Mouse (Mus musculus): ENCODE data around the gene Cks2.
"Not testable (repeated sequence)": the region's sequence is repeated elsewhere in the genome, so short reads cannot be mapped to it uniquely, and the experiment has no call there.

Cks2 gene

DNA sequence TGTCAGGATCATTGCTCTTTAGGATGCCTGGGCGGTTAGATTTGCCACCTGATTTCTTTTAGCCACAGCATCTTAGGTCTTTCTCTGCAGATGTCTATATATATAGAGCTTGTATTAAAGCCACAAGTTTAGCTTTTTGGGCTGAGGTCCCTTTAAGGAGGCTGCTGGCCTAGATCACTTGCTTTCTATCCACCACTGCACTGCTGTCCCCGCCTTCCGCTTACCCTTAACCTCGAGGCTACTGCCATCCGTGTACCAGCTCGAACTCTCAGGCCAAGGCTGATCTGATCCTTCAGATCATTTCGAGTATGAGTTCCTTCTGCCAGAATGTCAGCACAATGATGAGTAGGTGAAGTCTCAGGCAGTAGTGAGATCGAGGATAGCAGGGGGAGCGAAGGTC is 9.6 kb upstream of the Cks2 start:
- ATAC-seq (ENCODE audit: insufficient number of reproducible peaks, low FRiP score, low TSS enrichment) = not testable (repeated sequence)

DNA sequence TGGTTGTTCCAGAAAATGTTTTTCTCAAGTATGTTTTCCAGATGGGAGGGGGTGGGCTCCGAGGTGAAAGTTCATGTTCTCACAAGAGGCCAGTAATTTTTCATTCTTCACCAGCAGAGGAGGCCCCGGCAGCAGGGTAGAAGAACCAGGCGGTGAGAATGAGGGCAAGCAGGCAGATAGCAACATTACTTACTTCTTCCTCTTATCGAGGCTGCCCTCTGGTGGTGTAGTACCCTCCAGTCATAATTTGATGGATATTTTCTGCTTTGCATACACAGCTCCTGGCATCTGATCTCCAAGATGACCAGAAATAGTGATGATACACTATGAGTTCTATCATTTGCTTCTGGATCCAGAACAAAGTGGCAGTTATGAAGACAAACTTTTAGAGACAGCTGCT is 6.1 kb upstream of the Cks2 start:
- no peak for ATAC-seq (ENCODE audit: insufficient number of reproducible peaks, low FRiP score, low TSS enrichment)

DNA sequence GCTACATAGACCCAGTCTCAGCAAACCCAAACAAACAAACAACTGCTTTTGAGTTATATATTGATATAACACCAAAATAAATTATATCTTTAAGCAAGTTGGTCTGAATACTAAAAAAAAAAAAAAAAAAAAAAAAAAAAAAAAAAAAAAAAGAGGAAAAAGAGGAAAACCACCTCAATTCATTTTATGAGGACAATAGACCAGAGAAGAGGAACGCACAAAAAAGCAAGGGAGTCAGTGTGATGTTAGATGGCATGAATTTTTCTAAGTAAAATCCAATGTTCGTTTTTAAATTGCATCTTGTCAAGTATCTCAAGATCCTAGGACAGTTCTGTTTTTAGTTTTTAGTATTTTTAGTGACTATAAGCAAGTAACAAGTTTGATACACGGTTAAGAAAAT is 3.6 kb upstream of the Cks2 start:
- no peak for ATAC-seq (ENCODE audit: insufficient number of reproducible peaks, low FRiP score, low TSS enrichment)

DNA sequence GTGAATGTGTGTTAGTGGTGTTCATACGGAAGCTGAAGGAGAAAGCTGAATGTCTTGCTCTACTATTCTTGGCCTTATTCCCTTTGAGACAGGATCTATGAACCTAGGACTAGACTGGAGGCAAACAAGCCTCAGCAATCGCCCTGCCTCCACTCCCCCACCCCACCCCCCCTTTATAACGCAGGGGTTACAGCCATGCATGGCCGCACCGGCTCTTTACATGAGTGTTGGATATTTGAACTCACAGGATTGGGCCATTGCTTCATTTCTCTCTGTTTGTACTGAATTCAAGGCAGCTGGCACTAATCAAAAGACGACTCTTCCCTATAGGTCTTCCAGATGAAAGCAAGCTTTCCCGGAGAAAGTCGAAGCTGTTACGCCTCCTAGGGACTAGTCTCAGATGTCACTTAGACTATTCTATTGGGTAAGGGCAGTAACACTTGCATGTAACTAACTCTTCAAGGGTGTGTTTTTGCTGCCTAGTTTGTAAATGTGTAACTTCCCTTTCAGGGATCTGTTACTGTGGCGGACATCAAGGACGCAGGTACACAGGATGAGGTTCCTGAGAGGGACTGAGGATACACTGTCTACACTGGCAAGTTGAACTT is 2.8 kb upstream of the Cks2 start:
- ATAC-seq (ENCODE audit: insufficient number of reproducible peaks, low FRiP score, low TSS enrichment) = no peak

DNA sequence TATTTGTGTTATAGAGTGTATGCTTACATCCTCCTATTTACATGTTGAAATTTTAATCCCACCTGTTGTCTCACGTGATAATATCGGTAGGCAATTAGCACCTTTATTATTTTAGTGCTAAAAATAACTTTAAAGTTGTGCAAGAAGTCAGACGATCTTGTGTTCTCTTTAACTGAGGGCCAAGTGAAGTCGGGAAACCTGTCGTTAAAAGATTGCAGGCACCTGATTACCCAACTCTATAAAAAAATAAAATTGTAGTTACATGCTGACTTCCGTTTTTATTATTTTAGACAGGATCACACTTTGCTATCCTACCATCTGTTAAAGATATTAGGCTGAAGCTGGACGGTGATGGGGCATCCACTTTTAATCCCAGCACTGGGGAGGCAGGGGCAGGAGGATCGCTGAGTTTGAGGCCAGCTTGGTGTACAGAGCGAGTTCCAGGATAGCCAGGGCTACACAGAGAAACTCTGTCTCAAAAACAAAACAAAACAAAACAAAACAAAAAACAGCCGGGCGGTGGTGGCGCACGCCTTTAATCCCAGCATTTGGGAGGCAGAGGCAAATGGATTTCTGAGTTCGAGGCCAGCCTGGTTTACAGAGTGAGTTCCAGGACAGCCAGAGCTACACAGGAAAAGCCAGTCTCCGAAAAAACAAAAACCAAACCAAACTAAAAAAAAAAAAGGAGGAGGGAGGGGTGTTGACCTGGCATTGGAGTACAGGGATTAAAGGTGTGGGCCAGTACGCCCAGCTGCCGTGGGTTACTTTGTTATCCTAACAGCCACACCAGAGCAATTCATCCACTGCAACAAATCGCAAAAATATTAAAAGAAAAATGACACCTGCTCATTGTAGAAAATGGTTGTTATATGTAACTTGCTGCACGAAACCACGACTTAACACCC is 856 bp upstream of the Cks2 start:
- ATAC-seq (ENCODE audit: insufficient number of reproducible peaks, low FRiP score, low TSS enrichment) = 0 out of 2 replicates have a peak, but pooled peaks have one; percentile 6

DNA sequence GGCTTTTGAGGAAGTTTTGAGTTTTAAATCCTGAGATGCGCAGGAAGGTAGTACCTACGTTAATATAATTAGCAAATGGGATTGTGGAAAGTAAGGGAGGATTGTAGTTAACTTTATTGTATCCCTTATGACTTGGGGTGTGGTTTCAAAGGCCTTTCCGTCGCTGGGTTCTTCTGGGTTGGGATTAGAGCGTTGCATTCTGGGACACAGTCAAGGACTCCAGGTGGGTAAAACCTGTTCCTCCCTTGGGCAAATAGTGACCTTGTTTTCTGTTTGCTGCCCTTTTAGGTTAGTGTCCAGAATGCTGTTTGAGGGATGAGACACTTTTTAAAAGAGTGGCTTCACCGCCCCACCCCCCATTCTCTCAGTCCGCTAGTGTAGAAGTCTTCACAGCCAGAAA is 840 bp downstream of the Cks2 start:
- ATAC-seq (ENCODE audit: insufficient number of reproducible peaks, low FRiP score, low TSS enrichment) = no peak

DNA sequence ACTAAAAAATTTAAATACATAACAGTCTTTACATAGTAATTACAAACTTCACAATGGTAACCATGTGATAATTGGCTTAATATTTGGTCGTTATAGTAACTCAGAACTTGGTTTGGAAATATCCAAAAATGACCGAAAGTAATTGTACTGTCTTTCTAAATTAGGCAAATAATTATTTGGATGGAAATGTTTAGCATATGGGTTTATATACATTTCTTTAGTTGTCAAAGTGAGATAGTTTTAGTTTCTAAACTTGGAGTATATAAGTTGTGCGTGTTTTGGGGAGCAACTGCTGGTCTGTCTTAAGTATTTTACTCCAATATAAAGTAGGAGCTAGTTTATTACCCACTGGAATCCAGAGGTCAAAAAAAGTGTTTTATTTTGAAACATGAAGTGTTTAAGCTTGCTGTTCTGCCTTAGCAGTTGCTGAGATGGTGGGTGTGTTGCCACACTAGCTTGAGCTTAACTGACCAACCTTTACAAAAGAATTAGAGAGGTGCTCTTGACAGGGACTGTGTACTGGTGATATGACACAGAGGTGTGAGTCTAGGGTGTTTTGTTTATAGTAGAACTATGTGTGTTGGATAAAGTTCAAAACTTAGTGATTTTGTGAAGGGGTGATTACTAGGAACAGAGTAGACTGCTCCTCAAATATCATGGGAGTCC is 1.5 kb downstream of the Cks2 start:
- no peak for ATAC-seq (ENCODE audit: insufficient number of reproducible peaks, low FRiP score, low TSS enrichment)

DNA sequence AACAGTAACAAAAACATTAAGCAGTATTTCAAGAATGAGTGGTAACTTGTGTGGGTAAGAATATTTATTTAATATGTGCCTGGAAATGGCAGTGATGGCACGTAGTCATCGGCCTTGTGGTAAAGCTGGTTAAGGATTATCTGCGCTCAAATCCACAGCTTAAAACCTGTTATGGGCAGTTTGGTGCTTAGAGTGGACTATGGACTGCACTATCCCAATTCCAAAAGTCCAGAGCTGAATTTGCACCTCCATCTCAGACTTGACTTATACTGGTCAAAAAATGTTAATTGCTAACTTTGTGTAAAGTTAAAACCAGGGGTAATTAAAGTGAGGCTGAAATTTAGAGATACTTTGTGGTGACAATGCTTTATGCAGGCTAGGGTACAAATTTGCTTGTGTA is 2.7 kb downstream of the Cks2 start:
- ATAC-seq (ENCODE audit: insufficient number of reproducible peaks, low FRiP score, low TSS enrichment) = no peak

DNA sequence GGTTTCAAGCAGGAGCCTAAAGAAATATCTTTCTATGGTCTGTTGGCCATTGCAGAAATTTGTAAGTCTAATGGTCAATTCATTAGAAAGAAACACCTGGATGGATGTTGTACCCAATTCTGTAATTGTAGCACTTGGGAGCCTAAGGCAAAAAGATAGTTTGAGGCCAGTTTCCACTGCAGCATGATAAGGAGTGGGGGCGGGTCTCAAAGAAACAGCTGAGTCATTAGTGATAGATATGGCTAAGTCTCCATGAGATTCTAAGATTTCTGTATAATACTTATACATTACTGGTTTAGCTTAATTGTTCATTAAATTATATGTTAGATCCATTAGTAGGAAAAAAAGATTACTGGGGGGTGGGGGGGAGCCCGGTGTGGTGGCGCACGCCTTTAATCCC is 3.2 kb downstream of the Cks2 start:
- ATAC-seq (ENCODE audit: insufficient number of reproducible peaks, low FRiP score, low TSS enrichment) = no peak

DNA sequence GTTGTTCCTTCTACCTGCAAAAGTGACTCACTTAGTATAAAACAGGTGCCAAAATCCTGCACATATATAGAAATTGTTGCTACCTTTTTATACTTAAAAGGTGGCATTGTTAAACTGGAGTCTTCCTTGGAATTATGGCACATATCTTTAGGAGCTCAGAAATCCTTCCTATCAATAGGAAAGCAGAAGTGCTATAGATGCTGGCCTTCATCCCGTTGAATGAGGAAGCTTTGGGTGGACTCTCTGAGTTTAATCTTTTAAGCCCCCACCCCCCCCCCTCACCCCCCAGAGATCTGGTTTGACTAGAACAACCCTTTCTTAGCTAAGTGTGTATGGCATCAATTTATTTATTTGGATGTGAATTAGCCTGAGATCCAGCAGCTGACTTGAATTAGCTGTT is 4.7 kb downstream of the Cks2 start:
- ATAC-seq (ENCODE audit: insufficient number of reproducible peaks, low FRiP score, low TSS enrichment) = no peak

DNA sequence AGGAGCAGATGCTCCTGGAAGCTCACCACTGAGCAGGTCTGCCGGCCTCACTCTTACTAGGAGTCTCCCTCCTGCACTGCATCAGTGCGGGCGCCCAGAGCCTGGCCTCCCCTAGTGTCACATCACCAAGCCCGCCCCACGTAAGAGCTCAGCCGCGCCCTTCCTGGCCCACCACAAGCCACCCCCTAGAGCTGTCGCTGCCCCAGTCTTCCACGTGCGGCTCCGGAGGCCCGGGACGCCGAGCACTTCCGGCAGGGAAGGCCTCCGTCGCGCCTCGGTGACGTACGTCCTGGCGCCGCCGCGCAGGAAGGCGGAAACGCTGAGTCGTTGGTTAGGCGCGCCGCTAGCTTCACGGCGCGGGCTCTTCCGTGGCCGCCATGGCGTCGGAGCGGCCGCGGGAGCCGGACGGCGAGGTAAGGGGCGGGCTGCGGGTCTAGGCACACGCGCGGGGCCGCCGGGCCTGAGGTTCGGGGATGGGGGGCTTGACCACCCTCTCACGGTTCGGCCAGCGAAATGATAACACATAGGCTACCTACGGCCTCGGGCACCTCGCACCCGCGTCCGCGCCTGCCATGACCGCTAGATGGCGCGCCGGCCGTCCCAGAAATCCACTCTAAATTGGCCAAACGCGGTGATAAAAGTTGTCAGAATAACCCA is 6.5 kb downstream of the Cks2 start, which contains the start of gene Secisbp2:
Gene Secisbp2 (plus strand): TSS at position 290 of the 657 bp plus-strand sequence.
- peak; percentile 93 for ATAC-seq (ENCODE audit: insufficient number of reproducible peaks, low FRiP score, low TSS enrichment)

DNA sequence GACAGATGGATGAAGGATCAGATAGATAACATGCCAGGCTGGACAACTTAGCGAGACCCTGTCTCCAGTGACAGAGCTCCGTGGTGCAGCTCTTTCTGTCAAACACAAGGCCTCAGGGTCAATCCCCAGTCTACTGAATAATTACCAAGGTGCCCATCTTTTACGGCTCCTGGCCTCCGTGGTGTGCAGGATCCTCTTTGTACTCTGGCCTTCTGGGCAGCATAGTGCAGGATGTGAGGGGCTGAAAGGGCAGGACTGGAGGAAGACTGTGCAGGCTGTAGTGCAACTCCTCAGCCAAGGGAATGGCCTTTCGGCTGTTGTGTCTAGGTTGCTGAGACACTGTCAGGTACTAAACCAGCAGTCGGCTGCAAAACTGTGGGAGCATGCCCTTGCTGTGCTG is 8.1 kb downstream of the Cks2 start:
- no peak for ATAC-seq (ENCODE audit: insufficient number of reproducible peaks, low FRiP score, low TSS enrichment)

DNA sequence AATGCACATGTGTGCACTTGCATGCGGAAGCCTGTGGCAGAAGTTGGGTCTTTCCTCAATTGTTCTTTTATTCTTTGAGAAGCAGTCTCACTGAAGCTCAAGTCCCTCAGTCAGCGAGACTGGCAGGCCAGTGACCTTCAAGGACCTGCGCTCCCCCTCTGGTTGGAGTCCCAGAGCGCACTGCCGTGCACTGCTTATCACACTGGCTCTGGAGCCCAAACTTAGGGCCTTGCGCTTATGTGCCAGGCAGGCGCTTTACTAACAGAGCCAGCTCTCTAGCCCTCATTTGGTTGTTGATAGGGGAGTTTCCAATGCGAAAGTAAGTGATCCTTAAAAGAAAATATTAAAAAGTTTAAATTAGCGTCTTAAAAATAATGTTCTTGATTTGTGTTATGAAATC is 8.9 kb downstream of the Cks2 start:
- no peak for ATAC-seq (ENCODE audit: insufficient number of reproducible peaks, low FRiP score, low TSS enrichment)

DNA sequence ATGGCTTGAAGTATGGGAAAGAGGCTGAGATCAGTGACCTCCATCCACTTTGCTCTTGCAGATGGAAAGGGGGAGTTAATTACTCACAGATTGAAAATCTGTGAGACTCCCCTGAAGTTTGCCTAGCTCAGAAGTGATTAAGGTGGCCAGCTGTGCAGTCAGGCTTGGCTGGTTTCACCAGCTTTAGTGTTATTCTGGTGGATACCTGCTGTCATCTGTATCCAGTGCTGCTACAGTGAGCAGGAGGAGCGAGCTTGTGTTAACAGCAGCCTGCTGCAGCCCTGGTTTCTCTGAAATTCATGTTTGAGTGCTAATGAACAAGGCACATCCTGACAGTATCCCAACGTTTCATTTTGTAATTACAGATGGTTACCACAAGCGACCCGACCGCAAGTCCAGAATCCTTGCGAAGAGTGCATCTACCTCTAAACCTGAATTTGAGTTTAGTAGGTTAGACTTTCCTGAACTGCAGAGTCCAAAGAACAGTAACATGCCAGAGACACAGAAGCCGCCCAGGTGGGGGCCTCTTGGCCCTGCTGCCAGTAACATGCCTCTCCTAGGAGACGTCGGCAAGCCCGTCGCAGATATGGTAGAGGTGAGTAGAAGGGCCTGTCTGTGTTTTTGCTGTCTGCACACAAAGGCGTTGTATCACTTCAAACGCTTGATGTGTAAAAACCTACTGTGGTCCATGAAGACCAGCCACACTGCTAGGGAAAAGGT is 11.6 kb downstream of the Cks2 start:
- ATAC-seq (ENCODE audit: insufficient number of reproducible peaks, low FRiP score, low TSS enrichment) = no peak

DNA sequence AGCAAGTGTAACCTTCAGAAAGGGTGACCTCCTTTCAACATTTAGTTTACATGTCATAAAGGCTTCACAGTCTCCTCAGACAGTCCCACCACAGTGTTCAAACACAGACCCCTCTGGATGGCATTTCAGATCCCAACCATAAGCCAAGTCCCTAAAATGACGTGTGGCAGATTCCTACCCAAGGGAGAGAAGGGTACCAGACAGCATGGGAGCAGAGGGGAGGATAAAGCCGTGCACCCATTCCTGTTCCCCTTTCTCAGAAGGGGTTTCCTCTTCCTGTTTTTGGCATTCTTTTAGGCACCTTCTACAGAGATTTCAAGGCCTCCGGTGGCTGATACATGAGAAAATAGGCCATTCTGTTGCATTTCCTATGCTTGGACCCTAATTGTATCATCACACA is 13.1 kb downstream of the Cks2 start:
- ATAC-seq (ENCODE audit: insufficient number of reproducible peaks, low FRiP score, low TSS enrichment) = no peak

DNA sequence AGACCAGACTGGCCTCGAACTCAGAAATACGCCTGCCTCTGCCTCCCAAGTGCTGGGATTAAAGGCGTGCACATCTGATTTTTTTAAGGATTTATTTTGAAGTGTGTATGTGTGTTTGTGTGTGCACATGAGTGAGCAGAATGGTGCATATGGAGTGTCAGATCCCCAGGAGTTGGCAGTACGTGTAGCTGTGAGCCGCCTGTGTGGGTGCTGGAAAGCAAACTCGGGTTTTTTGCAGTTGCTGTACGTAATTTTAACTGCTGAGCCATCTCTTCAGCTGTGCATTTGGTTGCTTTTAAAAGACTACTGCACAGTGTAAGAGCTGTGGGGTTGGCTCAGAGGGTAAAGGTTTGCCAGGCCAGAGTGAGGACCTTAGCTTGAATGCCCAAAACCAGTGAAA is 14.5 kb downstream of the Cks2 start:
- ATAC-seq (ENCODE audit: insufficient number of reproducible peaks, low FRiP score, low TSS enrichment) = no peak

DNA sequence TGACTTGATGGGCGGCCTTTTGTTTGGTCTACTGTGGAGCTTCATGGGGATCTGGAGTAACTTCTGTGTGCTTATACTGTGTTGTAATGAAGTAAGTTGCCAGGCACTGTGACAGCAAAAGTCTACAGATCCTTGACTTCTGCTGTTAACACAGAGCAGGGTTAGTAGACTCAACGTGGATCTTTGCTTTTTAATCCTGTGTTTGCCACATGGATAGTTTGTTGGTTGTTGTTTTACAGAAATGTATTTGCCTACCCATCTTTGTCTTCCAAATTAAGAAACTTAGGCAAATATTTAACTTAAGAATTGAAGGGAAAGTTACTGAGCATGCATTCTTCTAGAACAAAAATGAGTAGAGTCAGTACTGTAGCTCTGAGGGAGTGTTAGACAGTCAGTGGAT is 18.5 kb downstream of the Cks2 start:
- ATAC-seq (ENCODE audit: insufficient number of reproducible peaks, low FRiP score, low TSS enrichment) = no peak

DNA sequence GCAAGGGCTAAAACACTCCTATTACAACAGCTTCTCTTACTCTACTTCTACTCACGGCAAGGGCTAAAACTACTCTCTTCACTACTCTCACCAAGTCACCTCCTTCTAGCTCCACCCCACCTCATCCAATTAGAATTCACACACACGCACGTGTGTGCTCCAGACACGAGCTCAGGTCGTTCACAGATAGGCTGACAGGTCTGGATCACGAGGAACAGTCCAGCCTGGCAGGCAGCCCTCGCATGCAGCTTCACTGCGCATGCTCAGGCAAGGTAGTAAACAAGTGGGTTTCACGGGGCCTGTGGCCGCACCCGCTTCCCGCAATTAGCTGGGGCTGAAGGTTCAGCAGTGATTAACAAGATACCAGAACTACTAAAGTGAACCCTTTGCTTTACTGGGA is 23.2 kb downstream of the Cks2 start:
- not testable (repeated sequence) for ATAC-seq (ENCODE audit: insufficient number of reproducible peaks, low FRiP score, low TSS enrichment)

DNA sequence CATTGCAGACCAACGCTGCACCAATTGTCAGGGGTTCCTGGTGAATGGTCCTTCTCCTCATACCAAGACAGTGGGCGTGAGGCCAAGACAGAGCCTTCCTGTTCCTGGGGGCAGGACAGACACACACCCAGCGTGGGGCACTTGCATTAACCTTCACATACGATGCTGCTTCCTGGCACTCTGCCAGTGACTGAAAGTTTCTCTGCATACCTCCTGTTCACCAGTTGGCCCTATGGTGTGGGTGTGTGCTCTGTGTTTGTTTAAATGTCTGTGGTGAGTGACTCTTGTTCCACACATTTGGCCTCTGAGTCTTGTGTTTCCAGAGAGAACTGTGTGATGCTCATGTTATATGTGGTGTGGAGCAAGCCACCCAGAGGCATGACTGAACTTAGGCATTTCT is 31.6 kb downstream of the Cks2 start:
- ATAC-seq (ENCODE audit: insufficient number of reproducible peaks, low FRiP score, low TSS enrichment) = no peak

DNA sequence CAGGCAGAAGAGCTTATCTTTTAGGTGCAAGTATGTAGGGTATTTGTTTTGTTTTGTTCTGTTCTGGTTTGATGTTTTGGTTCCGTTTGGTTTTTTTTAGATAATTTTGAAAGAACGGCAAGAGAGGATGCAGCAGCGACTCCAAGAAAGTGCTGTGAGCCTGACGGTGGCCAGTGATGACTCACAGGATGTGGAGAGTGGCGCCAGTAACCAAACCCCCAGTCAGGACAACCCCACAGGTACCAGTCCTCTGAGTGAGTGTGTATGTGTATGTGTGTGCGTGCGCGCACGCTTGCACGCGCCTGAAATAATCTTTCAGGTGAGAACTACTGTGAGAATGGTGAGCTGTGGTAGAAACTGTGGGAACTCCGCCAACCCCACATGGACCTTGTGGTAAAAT is 32.0 kb downstream of the Cks2 start:
- ATAC-seq (ENCODE audit: insufficient number of reproducible peaks, low FRiP score, low TSS enrichment) = no peak
